Mouse (Mus musculus): ENCODE results near the gene Rnf220. TPM values are rescaled to one million over a fixed set of nuclear protein-coding genes. Genes with fewer than 3 reads are reported as not detected.

Rnf220 gene
- polyA plus RNA-seq, 1 experiment from 2014 or later = 56.3 TPM

DNA sequence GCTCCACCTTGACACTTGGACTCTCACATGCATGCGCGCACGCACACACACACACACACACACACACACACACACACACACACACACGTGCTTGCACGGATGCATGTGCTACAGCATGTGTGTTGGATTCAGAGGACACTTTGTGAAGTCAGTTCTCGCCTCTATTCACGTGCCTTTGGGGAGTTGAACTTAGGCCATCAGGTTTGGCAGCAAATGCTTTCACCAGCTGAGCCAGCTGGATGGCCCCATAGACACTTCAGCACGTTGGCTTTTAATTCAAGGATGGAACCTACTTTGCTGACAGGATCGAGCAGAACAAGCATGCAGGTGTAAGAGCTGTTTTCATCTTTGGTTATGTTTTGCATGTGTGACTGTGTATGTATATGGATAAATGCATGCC is 275.0 kb downstream of the Rnf220 start:
- Histone ChIP-seq H3K4me3 (ENCODE audit: low read depth, low read length) (no peak overlapping the region), H3K4me2 (ENCODE audit: low read depth, low read length) (no peak overlapping the region), H3K27ac (replicated peaks; ENCODE audit: low read depth, low read length) (no peak overlapping the region), H3K9ac (ENCODE audit: low read depth, low read length) (no peak overlapping the region), H3K9me3 (ENCODE audit: control insufficient read depth, low read length) (no peaks in the 10 kb centered on the region), H3K36me3 (ENCODE audit: control insufficient read depth, insufficient read depth, low read length) (no peaks in the 10 kb centered on the region), H3K27me3 (replicated peaks; ENCODE audit: control insufficient read depth, insufficient read depth, low read length) (no peaks in the 10 kb centered on the region), H3K4me1 (ENCODE audit: control insufficient read depth, insufficient read depth, low read length) (no peaks in the 10 kb centered on the region)
- ATAC-seq (ENCODE audit: low read depth) (no peak), DNase-seq (ENCODE audit: low spot score) (no peak)
- WGBS = 78% methylated on average over 9 of the region's 9 CpGs

Other genes starting within 250 kb of the Rnf220 start
- gene Tmem53, start 245.1 kb downstream of the Rnf220 start, polyA plus RNA-seq (2014; fragmentation: Nextera tagmentation; extraction: Ambion mirVana) = 15.5 and 21.9 TPM in 2 replicates
- gene Armh1, start 244.9 kb downstream of the Rnf220 start, polyA plus RNA-seq (2014; fragmentation: Nextera tagmentation; extraction: Ambion mirVana) = 1.3 and 1.8 TPM in 2 replicates
- gene Eri3, start 53.3 kb upstream of the Rnf220 start, polyA plus RNA-seq (2014; fragmentation: Nextera tagmentation; extraction: Ambion mirVana) = 154 and 174 TPM in 2 replicates
- 56.2 and 66.1 TPM in 2 replicates for gene Dmap1, start 185.2 kb upstream of the Rnf220 start, polyA plus RNA-seq (2014; fragmentation: Nextera tagmentation; extraction: Ambion mirVana)
- gene Gm12845, start 227.4 kb upstream of the Rnf220 start, polyA plus RNA-seq (2014; fragmentation: Nextera tagmentation; extraction: Ambion mirVana) = not detected in 2 replicates

Data from embryonic facial prominence, embryonic 14.5 days (tissue).